Mouse (Mus musculus) heart, postnatal 0 days (tissue): ENCODE measurements around the gene Pi4ka.

Experiments
- CTCF ChIP-seq: IDR thresholded peaks from 2 replicates; pipeline ENCODE4 v1.5.1; 2016; ENCODE audit warnings: antibody characterized with exemption, control low read depth, low read depth
- EP300 ChIP-seq: IDR thresholded peaks from 2 replicates; pipeline ENCODE4 v1.6.1; 2016; ENCODE audit warnings: antibody characterized with exemption, low read depth

GRCm38 (mm10) chr16:17339701-17340100 lies 66.4 kb downstream of the Pi4ka start:
- TF ChIP-seq EP300 = no peak
- no peak for TF ChIP-seq CTCF
